Mouse (Mus musculus) MEL (cell line): Measurements from ENCODE around the gene Apol10a. TPM values are rescaled to one million over a fixed set of nuclear protein-coding genes. Genes with fewer than 3 reads are reported as not detected.
"Not testable (repeated sequence)": the region's sequence is repeated elsewhere in the genome, so short reads cannot be mapped to it uniquely, and the experiment has no call there.

ENCODE experiments used
- DNase-seq: peaks from one replicate; pipeline ENCODE4 v3.0.0; 2011; ENCODE audit warnings: low read depth, low spot score
- H3K27ac ChIP-seq: 2 replicates; pipeline ENCODE4 v1.5.1; 2012; ENCODE audit warnings: low read depth, mild to moderate bottlenecking, control low read depth, low read length, moderate library complexity; ENCODE audit not compliant: control insufficient read depth
- H3K27me3 ChIP-seq, 2 experiments: fragments of 150-350 bp in 1 of 2; sonication (generic) in 1 of 2; 2 replicates each; pipeline ENCODE4 v1.6.1; 2012; ENCODE audit warnings: low read length in 2 of 2, mild to moderate bottlenecking in 2 of 2, improper control_type of control experiment in 1 of 2, moderate library complexity in 1 of 2; ENCODE audit not compliant: insufficient read depth in 2 of 2, control insufficient read depth in 1 of 2
- H3K36me3 ChIP-seq, 2 experiments: 2 replicates each; pipeline ENCODE4 v1.6.1; 2012 to 2014; ENCODE audit warnings: low read length in 2 of 2, improper control_type of control experiment in 1 of 2, inconsistent platforms in 1 of 2, mild to moderate bottlenecking in 1 of 2; ENCODE audit not compliant: insufficient read depth in 2 of 2, control insufficient read depth in 1 of 2
- H3K4me1 ChIP-seq, 2 experiments: fragments of 150-350 bp in 1 of 2; sonication (generic) in 1 of 2; 2 replicates each; pipeline ENCODE4 v1.6.1; 2012; ENCODE audit warnings: low read length in 2 of 2, improper control_type of control experiment in 1 of 2, mild to moderate bottlenecking in 1 of 2; ENCODE audit not compliant: insufficient read depth in 2 of 2, control insufficient read depth in 1 of 2
- H3K4me3 ChIP-seq, 2 experiments: fragments of 150-350 bp in 1 of 2; sonication (generic) in 1 of 2; 2 replicates each; pipeline ENCODE4 v1.5.1; 2012; ENCODE audit warnings: low read depth in 2 of 2, low read length in 2 of 2, mild to moderate bottlenecking in 2 of 2, moderate library complexity in 2 of 2, control low read depth in 1 of 2, improper control_type of control experiment in 1 of 2; ENCODE audit not compliant: control insufficient read depth in 1 of 2, insufficient read depth in 1 of 2
- H3K79me2 ChIP-seq: 2 replicates; pipeline ENCODE4 v1.6.1; 2012; ENCODE audit warnings: mild to moderate bottlenecking, low read length, moderate library complexity; ENCODE audit not compliant: control insufficient read depth, poor library complexity, insufficient read depth
- H3K9ac ChIP-seq: 2 replicates; pipeline ENCODE4 v1.6.1; 2012; ENCODE audit warnings: low read depth, mild to moderate bottlenecking, control low read depth, low read length, moderate library complexity; ENCODE audit not compliant: control insufficient read depth, poor library complexity, severe bottlenecking
- H3K9me3 ChIP-seq: fragments of 150-350 bp; sonication (generic); replicated peaks from 2 replicates; pipeline ENCODE4 v1.6.1; 2012; ENCODE audit warnings: mild to moderate bottlenecking, low read length, improper control_type of control experiment, moderate library complexity; ENCODE audit not compliant: insufficient read depth
- polyA plus RNA-seq, 2 experiments: library from polyadenylated mRNA; stranded (reverse) in 1 of 2; unstranded in 1 of 2; fragments of >175 nt in 1 of 2; fragments of >200 nt in 1 of 2; gene quantifications; 2 replicates each; pipeline versions ENCODE4 v1.2.1 to v1.2.4; 2012; ENCODE audit warnings: low replicate concordance in 2 of 2, low read depth in 1 of 2; ENCODE audit not compliant: insufficient read length in 2 of 2, insufficient read depth in 1 of 2, missing spikeins in 1 of 2
- total RNA-seq: library from RNA; depleted of rRNA; stranded (reverse); fragments of 300-350 nt; gene quantifications from 2 replicates; pipeline ENCODE4 v1.2.3, GENCODE M21; 2012; rRNA removed

Apol10a gene
- total RNA-seq (not detected in 2 replicates), polyA plus RNA-seq (not detected)

DNA sequence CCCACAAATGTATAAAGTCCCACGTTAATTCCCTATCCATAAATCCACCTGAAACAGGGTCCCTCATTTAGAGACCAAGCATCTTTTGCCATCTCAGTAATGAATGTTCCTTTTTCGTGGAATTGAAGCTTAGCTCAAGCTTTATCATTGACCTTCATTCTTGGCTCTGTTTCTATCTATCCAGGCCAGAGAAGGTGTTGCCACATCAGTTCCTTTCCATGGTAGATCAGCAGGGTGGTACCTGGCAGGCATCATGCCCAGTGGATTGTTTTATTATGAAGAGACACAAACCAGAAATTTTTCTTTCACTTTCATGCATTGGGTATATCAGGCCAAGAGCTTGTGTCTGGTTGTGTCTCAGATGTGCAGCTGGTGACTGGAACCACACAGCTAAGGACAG is at the start of gene Apol10a:
Gene Apol10a, plus strand, starts transcription at position 355 of the 400 bp plus-strand sequence.
- not testable (repeated sequence) for DNase-seq

GRCm38 (mm10) chr15:77428690-77429448 is 48.0 kb upstream of the Apol10a start:
- H3K27me3 ChIP-seq, H3K9ac ChIP-seq, H3K9me3 ChIP-seq, DNase-seq, H3K36me3 ChIP-seq, H3K4me3 ChIP-seq, H3K4me1 ChIP-seq, H3K79me2 ChIP-seq, H3K27ac ChIP-seq: not testable (repeated sequence)

More for the DNA sequence above, at the start of gene Apol10a:
- H3K9me3 ChIP-seq, H3K36me3 ChIP-seq, H3K4me1 ChIP-seq, H3K9ac ChIP-seq, H3K79me2 ChIP-seq, H3K4me3 ChIP-seq, H3K27ac ChIP-seq, H3K27me3 ChIP-seq: not testable (repeated sequence)

GRCm38 (mm10) chr15:77444746-77445145 is 32.1 kb upstream of the Apol10a start:
- DNase-seq, H3K27me3 ChIP-seq, H3K9ac ChIP-seq, H3K4me3 ChIP-seq, H3K79me2 ChIP-seq, H3K36me3 ChIP-seq, H3K27ac ChIP-seq, H3K9me3 ChIP-seq, H3K4me1 ChIP-seq: not testable (repeated sequence)

DNA sequence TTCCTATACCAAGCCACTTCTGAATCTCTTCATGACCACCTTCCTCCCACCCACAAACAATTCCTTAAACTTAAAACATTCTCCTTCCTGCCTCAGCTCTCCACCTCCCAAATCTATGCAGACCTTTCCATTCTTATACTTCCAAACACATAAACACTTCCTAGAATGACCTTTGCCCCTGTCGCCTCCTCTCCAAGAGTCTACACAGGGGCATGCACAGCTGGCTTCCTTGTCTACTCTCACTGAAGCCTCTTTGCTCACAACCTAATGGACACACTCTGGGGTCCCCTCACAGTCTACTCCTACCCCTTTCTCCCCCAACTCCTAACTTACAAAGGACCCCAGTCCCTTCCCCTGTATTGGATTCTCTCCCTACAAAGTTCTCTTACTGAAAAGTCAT is 31.2 kb upstream of the Apol10a start:
- H3K4me3 ChIP-seq, H3K36me3 ChIP-seq, H3K9ac ChIP-seq, DNase-seq, H3K9me3 ChIP-seq, H3K27me3 ChIP-seq, H3K27ac ChIP-seq, H3K4me1 ChIP-seq, H3K79me2 ChIP-seq: not testable (repeated sequence)

DNA sequence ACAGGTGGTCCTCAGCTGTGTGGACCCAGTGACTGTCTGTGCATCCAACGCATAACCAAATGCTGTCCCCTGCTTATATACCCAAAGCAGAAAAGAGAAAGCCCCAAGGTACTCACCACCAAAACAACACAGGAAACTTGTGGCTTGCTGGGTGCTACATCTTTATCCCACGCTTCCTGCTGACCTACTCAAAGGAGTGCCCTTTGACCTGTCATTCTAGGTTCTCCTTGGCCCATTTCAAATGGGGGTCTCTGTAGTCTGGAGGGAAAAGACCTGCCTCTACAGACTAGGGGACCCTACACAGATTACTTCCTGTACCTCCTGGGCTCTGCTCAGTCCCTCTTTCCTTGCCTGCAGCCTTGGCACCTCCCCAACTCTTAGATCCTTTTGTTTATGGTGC is 29.5 kb upstream of the Apol10a start, which contains the start of gene Apol7b:
Gene Apol7b, minus strand, starts transcription at position 101 of the 400 bp plus-strand sequence.
- H3K27me3 ChIP-seq, H3K36me3 ChIP-seq, H3K4me3 ChIP-seq, H3K79me2 ChIP-seq, H3K27ac ChIP-seq, DNase-seq, H3K4me1 ChIP-seq, H3K9ac ChIP-seq, H3K9me3 ChIP-seq: not testable (repeated sequence)
